Mouse (Mus musculus) brain, embryonic 18.5 days (tissue): ENCODE results near the gene Nol6.

Experiments used
- DNase-seq: peaks from one replicate; pipeline ENCODE4 v3.0.0-alpha.2; 2012; ENCODE audit warnings: low read depth, low spot score

The Nol6 gene

GRCm38 (mm10) chr4:41124180-41124951 is at the start of gene Nol6:
Nol6 (minus strand) TSS chr4:41124455.
- DNase-seq: peak; percentile 99

- DNase-seq: no peak
Observed at GRCm38 (mm10) chr4:41170970-41171369, 46.7 kb upstream of the Nol6 start.

GRCm38 (mm10) chr4:41165693-41166475 is 41.6 kb upstream of the Nol6 start:
- DNase-seq: peak; percentile 49

- no peak for DNase-seq
Observed at GRCm38 (mm10) chr4:41164974-41165373, 40.7 kb upstream of the Nol6 start.

- DNase-seq: no peak
Observed at GRCm38 (mm10) chr4:41161232-41161631, 37.0 kb upstream of the Nol6 start.

GRCm38 (mm10) chr4:41158251-41158650 is 34.0 kb upstream of the Nol6 start:
- no peak for DNase-seq

- DNase-seq: no peak
Observed at GRCm38 (mm10) chr4:41156961-41157360, 32.7 kb upstream of the Nol6 start.

GRCm38 (mm10) chr4:41153146-41153545 is 28.9 kb upstream of the Nol6 start:
- no peak for DNase-seq

GRCm38 (mm10) chr4:41151186-41151585 is 26.9 kb upstream of the Nol6 start:
- DNase-seq: no peak

- DNase-seq: no peak
Observed at GRCm38 (mm10) chr4:41149891-41150290, 25.6 kb upstream of the Nol6 start.

GRCm38 (mm10) chr4:41142601-41143000 is 18.3 kb upstream of the Nol6 start:
- DNase-seq: no peak

GRCm38 (mm10) chr4:41140174-41140875 is 16.1 kb upstream of the Nol6 start:
- no peak for DNase-seq

GRCm38 (mm10) chr4:41136811-41137210 is 12.6 kb upstream of the Nol6 start:
- DNase-seq: no peak

GRCm38 (mm10) chr4:41136454-41136805 is 12.2 kb upstream of the Nol6 start:
- peak; percentile 10 for DNase-seq

- DNase-seq: peak; percentile 6
Observed at GRCm38 (mm10) chr4:41135711-41136453, 11.6 kb upstream of the Nol6 start, which contains the start of gene Ube2r2. Ube2r2 (plus strand) TSS chr4:41135743.

- peak; percentile 77 for DNase-seq
Observed at GRCm38 (mm10) chr4:41134935-41135710, 10.9 kb upstream of the Nol6 start.

GRCm38 (mm10) chr4:41133529-41134291 is 9.5 kb upstream of the Nol6 start:
- no peak for DNase-seq

GRCm38 (mm10) chr4:41132471-41132870 is 8.2 kb upstream of the Nol6 start:
- DNase-seq: no peak

- DNase-seq: no peak
Observed at GRCm38 (mm10) chr4:41129836-41130235, 5.6 kb upstream of the Nol6 start.

- no peak for DNase-seq
Observed at GRCm38 (mm10) chr4:41129406-41129805, 5.2 kb upstream of the Nol6 start.
